Mouse (Mus musculus) cortical plate, adult 2 months (tissue): ENCODE measurements at regions not wholly inside any gene's neighbourhood (a gene's known extent, or its start where the extent isn't known, plus 50 kb on each side); places are given as distances from the start of the nearest gene placed in this dataset.

ENCODE experiments used
- H3K27ac ChIP-seq: fragments of 200-500 bp; 2 replicates; pipeline ENCODE4 v1.5.1; 2012; ENCODE audit warnings: low read length, control low read depth, inconsistent platforms; ENCODE audit not compliant: insufficient read depth
- H3K4me1 ChIP-seq: fragments of 200-500 bp; 2 replicates; pipeline ENCODE4 v1.6.1; 2011; ENCODE audit warnings: low read length; ENCODE audit not compliant: control insufficient read depth, insufficient read depth
- H3K4me3 ChIP-seq: fragments of 200-500 bp; 2 replicates; pipeline ENCODE4 v1.5.1; 2011; ENCODE audit warnings: mild to moderate bottlenecking, low read length, control low read depth; ENCODE audit not compliant: insufficient read depth
- CTCF ChIP-seq: fragments of 200-500 bp; IDR thresholded peaks from 2 replicates; pipeline ENCODE4 v1.5.1; 2011; ENCODE audit warnings: mild to moderate bottlenecking, control low read depth, low read length; ENCODE audit not compliant: insufficient read depth; ENCODE audit errors: extremely low read depth
- POLR2A ChIP-seq: fragments of 200-500 bp; IDR thresholded peaks from 2 replicates; pipeline ENCODE4 v1.6.1; 2011; ENCODE audit warnings: mild to moderate bottlenecking, low read length, control low read depth; ENCODE audit not compliant: insufficient read depth; ENCODE audit errors: extremely low read depth

- no peak overlapping the region for H3K4me3 ChIP-seq
- TF ChIP-seq POLR2A (no peak), CTCF (0 out of 2 replicates have a peak, but pooled peaks have one; percentile 5)
- H3K27ac ChIP-seq: no peak overlapping the region
- no peaks in the 10 kb centered on the region for H3K4me1 ChIP-seq
Observed at GRCm38 (mm10) chr10:91734691-91735090, 553.6 kb upstream of the Tmpo start.

GRCm38 (mm10) chr10:91732007-91732589, 551.0 kb upstream of the Tmpo start:
- TF ChIP-seq POLR2A (no peak), CTCF (no peak)
- H3K27ac ChIP-seq: no peak overlapping the region
- no peak overlapping the region for H3K4me3 ChIP-seq
- no peaks in the 10 kb centered on the region for H3K4me1 ChIP-seq

GRCm38 (mm10) chr10:91730062-91730461, 548.9 kb upstream of the Tmpo start:
- TF ChIP-seq CTCF (no peak), POLR2A (no peak)
- no peak overlapping the region for H3K4me3 ChIP-seq
- no peaks in the 10 kb centered on the region for H3K4me1 ChIP-seq
- H3K27ac ChIP-seq: no peak overlapping the region

- no peak for TF ChIP-seq POLR2A
- no peak for TF ChIP-seq CTCF
- Histone ChIP-seq H3K4me1 (peaks cover 2% of the 10 kb centered on the region; the same call in 1 of the 2 replicates), H3K4me3 (no peak overlapping the region), H3K27ac (no peak overlapping the region)
Observed at GRCm38 (mm10) chr10:91719561-91720371, 538.7 kb upstream of the Tmpo start.

GRCm38 (mm10) chr10:91716604-91717003, 535.5 kb upstream of the Tmpo start:
- no peak overlapping the region for H3K27ac ChIP-seq

GRCm38 (mm10) chr10:91714648-91715047, 533.5 kb upstream of the Tmpo start:
- Histone ChIP-seq H3K27ac (no peak overlapping the region), H3K4me1 (peaks cover 2% of the 10 kb centered on the region; the same call in 1 of the 2 replicates), H3K4me3 (no peak overlapping the region)
- TF ChIP-seq CTCF (no peak), POLR2A (no peak)

More at GRCm38 (mm10) chr10:91716604-91717003, 535.5 kb upstream of the Tmpo start:
- Histone ChIP-seq H3K4me1 (peaks cover 2% of the 10 kb centered on the region; the same call in 1 of the 2 replicates), H3K4me3 (no peak overlapping the region)
- TF ChIP-seq POLR2A (no peak), CTCF (no peak)

GRCm38 (mm10) chr10:91713529-91713928, 532.4 kb upstream of the Tmpo start:
- Histone ChIP-seq H3K4me1 (no peaks in the 10 kb centered on the region), H3K4me3 (no peak overlapping the region), H3K27ac (no peak overlapping the region)
- TF ChIP-seq POLR2A: no peak
- TF ChIP-seq CTCF: no peak

GRCm38 (mm10) chr10:91706816-91707215, 525.7 kb upstream of the Tmpo start:
- no peak overlapping the region for H3K27ac ChIP-seq
- H3K4me1 ChIP-seq: no peaks in the 10 kb centered on the region
- no peak overlapping the region for H3K4me3 ChIP-seq
- TF ChIP-seq POLR2A (no peak), CTCF (no peak)

GRCm38 (mm10) chr10:91704751-91705150, 523.6 kb upstream of the Tmpo start:
- Histone ChIP-seq H3K4me1 (no peaks in the 10 kb centered on the region), H3K4me3 (no peak overlapping the region), H3K27ac (no peak overlapping the region)
- no peak for TF ChIP-seq POLR2A
- no peak for TF ChIP-seq CTCF

- Histone ChIP-seq H3K4me1 (no peaks in the 10 kb centered on the region), H3K4me3 (no peak overlapping the region), H3K27ac (no peak overlapping the region)
- no peak for TF ChIP-seq POLR2A
- TF ChIP-seq CTCF: no peak
Observed at GRCm38 (mm10) chr10:91701822-91702221, 520.7 kb upstream of the Tmpo start.
